Mouse (Mus musculus): ENCODE results near the gene Daglb. TPM values are rescaled to one million over a fixed set of nuclear protein-coding genes. Genes with fewer than 3 reads are reported as not detected.

The Daglb gene
- polyA plus RNA-seq, 1 experiment, result 11.3 TPM

- 68% methylated on average over 2 of the region's 2 CpGs for WGBS
- TF ChIP-seq CTCF (IDR thresholded peaks at IDR 0.05; ENCODE audit: borderline replicate concordance, control insufficient read depth, extremely low read depth, insufficient read depth, low read length, poor library complexity) (no peak), POLR2A (IDR thresholded peaks at IDR 0.05; ENCODE audit: control insufficient read depth, extremely low read depth, insufficient read depth, low read length, poor library complexity) (no peak)
- Histone ChIP-seq H3K4me1 (replicated peaks; ENCODE audit: control insufficient read depth, insufficient read depth, low read length) (peaks cover 7% of the 10 kb centered on the region), H3K27me3 (ENCODE audit: control insufficient read depth, insufficient read depth, low read length) (no peaks in the 10 kb centered on the region), H3K27ac (ENCODE audit: control insufficient read depth, insufficient read depth, low read length) (no peak overlapping the region), H3K4me3 (ENCODE audit: control insufficient read depth, insufficient read depth, low read length) (no peak overlapping the region), H3K36me3 (ENCODE audit: control insufficient read depth, insufficient read depth, low read length) (peaks cover 18% of the 10 kb centered on the region)
- no peak for DNase-seq
Measured at GRCm38 (mm10) chr5:143501649-143502048, 37.3 kb downstream of the Daglb start.

GRCm38 (mm10) chr5:143502899-143503557, 38.6 kb downstream of the Daglb start:
- H3K4me3 ChIP-seq (ENCODE audit: control insufficient read depth, insufficient read depth, low read length), result no peak overlapping the region
- no peak for TF ChIP-seq POLR2A (IDR thresholded peaks at IDR 0.05; ENCODE audit: control insufficient read depth, extremely low read depth, insufficient read depth, low read length, poor library complexity)
- TF ChIP-seq CTCF (IDR thresholded peaks at IDR 0.05; ENCODE audit: borderline replicate concordance, control insufficient read depth, extremely low read depth, insufficient read depth, low read length, poor library complexity), result no peak
- DNase-seq, result no peak
- no peak overlapping the region for H3K27ac ChIP-seq (ENCODE audit: control insufficient read depth, insufficient read depth, low read length)
- WGBS, result 95% methylated on average over 19 of the region's 19 CpGs
- peaks cover 7% of the 10 kb centered on the region for H3K4me1 ChIP-seq (replicated peaks; ENCODE audit: control insufficient read depth, insufficient read depth, low read length)
- peaks cover 31% of the 10 kb centered on the region for H3K36me3 ChIP-seq (ENCODE audit: control insufficient read depth, insufficient read depth, low read length)
- H3K27me3 ChIP-seq (ENCODE audit: control insufficient read depth, insufficient read depth, low read length), result no peaks in the 10 kb centered on the region

DNA sequence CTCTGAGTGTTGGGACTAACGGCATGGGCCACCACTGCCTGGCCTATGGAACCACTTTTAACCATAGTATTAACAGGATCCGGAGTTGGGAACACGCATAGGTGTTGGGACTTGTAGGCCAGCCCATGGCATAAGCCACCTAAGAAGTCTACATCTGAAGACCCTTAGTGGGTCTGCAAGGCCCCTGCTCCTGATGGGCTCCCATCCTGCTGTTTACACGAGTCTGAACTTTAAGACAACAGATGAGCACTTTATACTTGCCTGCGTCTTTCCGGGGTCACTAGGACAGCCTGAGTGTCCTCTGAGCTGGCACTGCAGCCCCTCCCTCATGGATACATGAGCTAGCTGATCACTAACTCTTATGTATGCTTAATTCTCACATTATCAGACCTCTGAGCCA, 39.4 kb downstream of the Daglb start:
- no peak overlapping the region for H3K27ac ChIP-seq (ENCODE audit: control insufficient read depth, insufficient read depth, low read length)
- peaks cover 36% of the 10 kb centered on the region for H3K36me3 ChIP-seq (ENCODE audit: control insufficient read depth, insufficient read depth, low read length)
- 98% methylated on average over 6 of the region's 6 CpGs for WGBS
- no peaks in the 10 kb centered on the region for H3K27me3 ChIP-seq (ENCODE audit: control insufficient read depth, insufficient read depth, low read length)
- peaks cover 7% of the 10 kb centered on the region for H3K4me1 ChIP-seq (replicated peaks; ENCODE audit: control insufficient read depth, insufficient read depth, low read length)
- no peak for TF ChIP-seq POLR2A (IDR thresholded peaks at IDR 0.05; ENCODE audit: control insufficient read depth, extremely low read depth, insufficient read depth, low read length, poor library complexity)
- no peak for TF ChIP-seq CTCF (IDR thresholded peaks at IDR 0.05; ENCODE audit: borderline replicate concordance, control insufficient read depth, extremely low read depth, insufficient read depth, low read length, poor library complexity)
- no peak overlapping the region for H3K4me3 ChIP-seq (ENCODE audit: control insufficient read depth, insufficient read depth, low read length)
- no peak for DNase-seq

- peaks cover 8% of the 10 kb centered on the region for H3K4me1 ChIP-seq (replicated peaks; ENCODE audit: control insufficient read depth, insufficient read depth, low read length)
- peak; percentile 29 for DNase-seq
- H3K4me3 ChIP-seq (ENCODE audit: control insufficient read depth, insufficient read depth, low read length), result no peak overlapping the region
- WGBS, result 87% methylated on average over 3 of the region's 3 CpGs
- no peaks in the 10 kb centered on the region for H3K27me3 ChIP-seq (ENCODE audit: control insufficient read depth, insufficient read depth, low read length)
- H3K27ac ChIP-seq (ENCODE audit: control insufficient read depth, insufficient read depth, low read length), result no peak overlapping the region
- peaks cover 40% of the 10 kb centered on the region for H3K36me3 ChIP-seq (ENCODE audit: control insufficient read depth, insufficient read depth, low read length)
- no peak for TF ChIP-seq CTCF (IDR thresholded peaks at IDR 0.05; ENCODE audit: borderline replicate concordance, control insufficient read depth, extremely low read depth, insufficient read depth, low read length, poor library complexity)
- no peak for TF ChIP-seq POLR2A (IDR thresholded peaks at IDR 0.05; ENCODE audit: control insufficient read depth, extremely low read depth, insufficient read depth, low read length, poor library complexity)
Measured at GRCm38 (mm10) chr5:143504453-143504852, 40.1 kb downstream of the Daglb start.

DNA sequence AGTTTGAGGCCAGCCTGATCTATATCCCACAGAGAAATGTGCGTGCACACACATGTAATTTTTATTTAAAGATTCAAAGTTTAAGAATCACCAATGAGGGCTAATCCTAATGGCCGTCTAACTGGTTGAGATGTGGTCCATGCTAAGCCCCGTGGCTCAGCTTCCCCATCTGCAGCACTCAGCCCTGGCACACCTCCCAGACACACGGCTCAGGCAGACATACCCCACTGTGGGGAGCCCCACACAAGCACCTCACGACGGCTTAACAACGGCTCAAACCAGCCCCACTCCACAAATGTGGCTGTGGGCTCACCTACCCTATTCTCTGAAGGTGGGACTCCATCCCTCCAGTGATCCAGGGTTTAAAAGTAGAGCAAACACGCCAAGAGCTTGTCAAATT, 40.7 kb downstream of the Daglb start:
- H3K36me3 ChIP-seq (ENCODE audit: control insufficient read depth, insufficient read depth, low read length), result peaks cover 40% of the 10 kb centered on the region
- 91% methylated on average over 8 of the region's 8 CpGs for WGBS

DNA sequence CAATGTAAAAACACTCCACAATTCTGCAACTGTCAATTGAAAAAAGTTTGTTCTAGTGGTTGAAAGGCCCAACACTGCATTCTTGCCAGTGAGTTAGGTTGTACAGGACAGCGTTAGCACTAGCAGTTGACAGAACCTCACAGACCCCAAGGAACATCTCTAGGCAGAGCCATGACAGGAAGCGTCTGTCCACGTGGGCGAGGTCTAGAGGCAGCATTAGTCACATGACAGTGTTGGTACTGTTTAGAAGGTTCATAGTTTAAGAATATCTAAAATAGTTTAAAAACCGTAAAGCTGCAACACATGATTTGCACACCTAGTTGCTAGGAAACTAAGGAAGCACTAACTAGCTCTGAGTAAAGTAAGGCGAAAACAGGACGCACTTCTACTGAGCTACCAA, 41.2 kb downstream of the Daglb start:
- Histone ChIP-seq H3K27me3 (ENCODE audit: control insufficient read depth, insufficient read depth, low read length) (no peaks in the 10 kb centered on the region), H3K4me1 (replicated peaks; ENCODE audit: control insufficient read depth, insufficient read depth, low read length) (0 out of 2 replicates have a peak, but pooled peaks cover 3% of the 10 kb centered on the region), H3K4me3 (ENCODE audit: control insufficient read depth, insufficient read depth, low read length) (no peak overlapping the region), H3K27ac (ENCODE audit: control insufficient read depth, insufficient read depth, low read length) (no peak overlapping the region), H3K36me3 (ENCODE audit: control insufficient read depth, insufficient read depth, low read length) (peaks cover 40% of the 10 kb centered on the region)
- WGBS, result 79% methylated on average over 7 of the region's 7 CpGs
- no peak for DNase-seq
- no peak for TF ChIP-seq POLR2A (IDR thresholded peaks at IDR 0.05; ENCODE audit: control insufficient read depth, extremely low read depth, insufficient read depth, low read length, poor library complexity)

More for the DNA sequence above, 40.7 kb downstream of the Daglb start:
- no peak for TF ChIP-seq CTCF (IDR thresholded peaks at IDR 0.05; ENCODE audit: borderline replicate concordance, control insufficient read depth, extremely low read depth, insufficient read depth, low read length, poor library complexity)
- Histone ChIP-seq H3K4me3 (ENCODE audit: control insufficient read depth, insufficient read depth, low read length) (no peak overlapping the region), H3K27me3 (ENCODE audit: control insufficient read depth, insufficient read depth, low read length) (no peaks in the 10 kb centered on the region), H3K27ac (ENCODE audit: control insufficient read depth, insufficient read depth, low read length) (no peak overlapping the region), H3K4me1 (replicated peaks; ENCODE audit: control insufficient read depth, insufficient read depth, low read length) (0 out of 2 replicates have a peak, but pooled peaks cover 3% of the 10 kb centered on the region)
- no peak for DNase-seq

- 0 out of 2 replicates have a peak, but pooled peaks cover 3% of the 10 kb centered on the region for H3K4me1 ChIP-seq (replicated peaks; ENCODE audit: control insufficient read depth, insufficient read depth, low read length)
Measured at GRCm38 (mm10) chr5:143509294-143509693, 44.9 kb downstream of the Daglb start.

More at GRCm38 (mm10) chr5:143509294-143509693, 44.9 kb downstream of the Daglb start:
- WGBS, result 75% methylated on average over 9 of the region's 9 CpGs
- no peaks in the 10 kb centered on the region for H3K27me3 ChIP-seq (ENCODE audit: control insufficient read depth, insufficient read depth, low read length)
- H3K36me3 ChIP-seq (ENCODE audit: control insufficient read depth, insufficient read depth, low read length), result peaks cover 56% of the 10 kb centered on the region
- TF ChIP-seq POLR2A (IDR thresholded peaks at IDR 0.05; ENCODE audit: control insufficient read depth, extremely low read depth, insufficient read depth, low read length, poor library complexity) (no peak), CTCF (IDR thresholded peaks at IDR 0.05; ENCODE audit: borderline replicate concordance, control insufficient read depth, extremely low read depth, insufficient read depth, low read length, poor library complexity) (no peak)
- H3K27ac ChIP-seq (ENCODE audit: control insufficient read depth, insufficient read depth, low read length), result no peak overlapping the region
- no peak overlapping the region for H3K4me3 ChIP-seq (ENCODE audit: control insufficient read depth, insufficient read depth, low read length)
- DNase-seq, result no peak

Measured in thymus, adult 2 months (tissue).